Mouse (Mus musculus) G1E (cell line): ENCODE measurements around the gene Lrch1.

ENCODE experiments used
- CTCF ChIP-seq: IDR thresholded peaks from 2 replicates; pipeline ENCODE4 v1.5.1; 2012; ENCODE audit warnings: low read depth, low read length, inconsistent platforms, mixed read lengths
- GATA1 ChIP-seq: IDR thresholded peaks from 2 replicates; pipeline ENCODE4 v1.6.1; 2012; ENCODE audit warnings: borderline replicate concordance, low read length, inconsistent platforms, mixed read lengths
- GATA2 ChIP-seq: IDR thresholded peaks from 2 replicates; pipeline ENCODE4 v1.6.1; 2012; ENCODE audit warnings: low read depth, low read length, inconsistent platforms, borderline replicate concordance
- POLR2AphosphoS5 ChIP-seq: IDR thresholded peaks from 2 replicates; pipeline ENCODE4 v1.6.1; 2012; ENCODE audit warnings: low read depth, low read length, inconsistent platforms; ENCODE audit not compliant: insufficient replicate concordance
- TAL1 ChIP-seq: conservative IDR thresholded peaks from 2 replicates; pipeline ENCODE4 v1.6.1; 2012; ENCODE audit warnings: low read depth, low read length, inconsistent platforms, mixed read lengths

DNA sequence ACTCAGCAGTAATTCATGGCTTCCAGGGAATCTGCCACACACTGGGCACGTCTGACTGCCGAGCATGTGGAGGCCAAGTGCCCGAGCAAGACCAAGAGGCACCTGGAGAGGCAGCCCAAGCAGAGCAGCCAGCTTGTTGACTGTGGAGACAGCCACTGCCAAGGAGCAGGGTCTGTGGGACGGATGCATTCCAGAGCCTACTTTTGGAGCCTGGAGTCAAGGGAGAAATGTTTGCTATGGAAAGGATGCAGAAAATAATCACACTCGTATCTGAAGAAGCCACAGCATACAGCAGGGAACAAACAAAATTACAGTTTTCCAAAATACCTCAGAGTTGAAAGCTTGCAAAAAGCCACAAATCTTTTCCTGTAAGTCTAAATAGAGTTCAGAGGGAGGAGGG lies 70.4 kb downstream of the Lrch1 start:
- TF ChIP-seq GATA1 (no peak), CTCF (no peak), TAL1 (no peak), GATA2 (no peak), POLR2AphosphoS5 (no peak)
